Mouse (Mus musculus) MEL (cell line): ENCODE data around the gene Morn2. TPM values are rescaled to one million over a fixed set of nuclear protein-coding genes. Genes with fewer than 3 reads are reported as not detected.
"Not testable (repeated sequence)": the region's sequence is repeated elsewhere in the genome, so short reads cannot be mapped to it uniquely, and the experiment has no call there.

ENCODE experiments used
- DNase-seq: peaks from one replicate; pipeline ENCODE4 v3.0.0; 2011; ENCODE audit warnings: low read depth, low spot score
- H3K27ac ChIP-seq: 2 replicates; pipeline ENCODE4 v1.5.1; 2012; ENCODE audit warnings: low read depth, mild to moderate bottlenecking, control low read depth, low read length, moderate library complexity; ENCODE audit not compliant: control insufficient read depth
- H3K27me3 ChIP-seq, 2 experiments: fragments of 150-350 bp in 1 of 2; sonication (generic) in 1 of 2; 2 replicates each; pipeline ENCODE4 v1.6.1; 2012; ENCODE audit warnings: low read length in 2 of 2, mild to moderate bottlenecking in 2 of 2, improper control_type of control experiment in 1 of 2, moderate library complexity in 1 of 2; ENCODE audit not compliant: insufficient read depth in 2 of 2, control insufficient read depth in 1 of 2
- H3K36me3 ChIP-seq, 2 experiments: 2 replicates each; pipeline ENCODE4 v1.6.1; 2012 to 2014; ENCODE audit warnings: low read length in 2 of 2, improper control_type of control experiment in 1 of 2, inconsistent platforms in 1 of 2, mild to moderate bottlenecking in 1 of 2; ENCODE audit not compliant: insufficient read depth in 2 of 2, control insufficient read depth in 1 of 2
- H3K4me1 ChIP-seq, 2 experiments: fragments of 150-350 bp in 1 of 2; sonication (generic) in 1 of 2; 2 replicates each; pipeline ENCODE4 v1.6.1; 2012; ENCODE audit warnings: low read length in 2 of 2, improper control_type of control experiment in 1 of 2, mild to moderate bottlenecking in 1 of 2; ENCODE audit not compliant: insufficient read depth in 2 of 2, control insufficient read depth in 1 of 2
- H3K4me3 ChIP-seq, 2 experiments: fragments of 150-350 bp in 1 of 2; sonication (generic) in 1 of 2; 2 replicates each; pipeline ENCODE4 v1.5.1; 2012; ENCODE audit warnings: low read depth in 2 of 2, low read length in 2 of 2, mild to moderate bottlenecking in 2 of 2, moderate library complexity in 2 of 2, control low read depth in 1 of 2, improper control_type of control experiment in 1 of 2; ENCODE audit not compliant: control insufficient read depth in 1 of 2, insufficient read depth in 1 of 2
- H3K79me2 ChIP-seq: 2 replicates; pipeline ENCODE4 v1.6.1; 2012; ENCODE audit warnings: mild to moderate bottlenecking, low read length, moderate library complexity; ENCODE audit not compliant: control insufficient read depth, poor library complexity, insufficient read depth
- H3K9ac ChIP-seq: 2 replicates; pipeline ENCODE4 v1.6.1; 2012; ENCODE audit warnings: low read depth, mild to moderate bottlenecking, control low read depth, low read length, moderate library complexity; ENCODE audit not compliant: control insufficient read depth, poor library complexity, severe bottlenecking
- H3K9me3 ChIP-seq: fragments of 150-350 bp; sonication (generic); replicated peaks from 2 replicates; pipeline ENCODE4 v1.6.1; 2012; ENCODE audit warnings: mild to moderate bottlenecking, low read length, improper control_type of control experiment, moderate library complexity; ENCODE audit not compliant: insufficient read depth
- BHLHE40 ChIP-seq: IDR thresholded peaks from 2 replicates; pipeline ENCODE4 v1.6.1; 2012; ENCODE audit warnings: low read depth, mild to moderate bottlenecking, inconsistent platforms, low read length, improper control_type of control experiment, borderline replicate concordance
- CHD2 ChIP-seq: IDR thresholded peaks from 2 replicates; pipeline ENCODE4 v1.6.1; 2011; ENCODE audit warnings: low read length, improper control_type of control experiment
- CTCF ChIP-seq, 3 experiments: IDR thresholded peaks in 2 of 3; conservative IDR thresholded peaks in 1 of 3; 2 replicates each; pipeline ENCODE4 v1.5.1; 2011 to 2012; ENCODE audit warnings: low read length in 3 of 3, low read depth in 2 of 3, mild to moderate bottlenecking in 2 of 3, improper control_type of control experiment in 1 of 3, inconsistent platforms in 1 of 3, mixed read lengths in 1 of 3, moderate library complexity in 1 of 3; ENCODE audit not compliant: control insufficient read depth in 1 of 3, insufficient read depth in 1 of 3, poor library complexity in 1 of 3, severe bottlenecking in 1 of 3
- E2F4 ChIP-seq: IDR thresholded peaks from 2 replicates; pipeline ENCODE4 v1.6.1; 2011; ENCODE audit warnings: low read depth, low read length, improper control_type of control experiment, borderline replicate concordance
- EP300 ChIP-seq, 2 experiments: IDR thresholded peaks; 2 replicates each; pipeline ENCODE4 v1.6.1; 2011; ENCODE audit warnings: improper control_type of control experiment in 2 of 2, low read length in 2 of 2, low read depth in 1 of 2, mild to moderate bottlenecking in 1 of 2
- GATA1 ChIP-seq: IDR thresholded peaks from 2 replicates; pipeline ENCODE4 v1.6.1; 2011; ENCODE audit warnings: low read depth, low read length, improper control_type of control experiment
- MAX ChIP-seq: IDR thresholded peaks from 2 replicates; pipeline ENCODE4 v1.6.1; 2011; ENCODE audit warnings: low read length, improper control_type of control experiment
- MYC ChIP-seq: IDR thresholded peaks from 2 replicates; pipeline ENCODE4 v1.6.1; 2011; ENCODE audit warnings: low read depth, mild to moderate bottlenecking, low read length, improper control_type of control experiment, moderate library complexity
- NRF1 ChIP-seq: IDR thresholded peaks from 2 replicates; pipeline ENCODE4 v1.6.1; 2014; ENCODE audit warnings: low read depth, mild to moderate bottlenecking, inconsistent platforms, low read length, improper control_type of control experiment, moderate library complexity; ENCODE audit not compliant: poor library complexity, insufficient read depth, severe bottlenecking
- POLR2AphosphoS5 ChIP-seq: IDR thresholded peaks from 2 replicates; pipeline ENCODE4 v1.6.1; 2012; ENCODE audit warnings: low read depth, borderline replicate concordance, mild to moderate bottlenecking, inconsistent platforms, low read length, moderate library complexity, mixed read lengths
- RAD21 ChIP-seq: IDR thresholded peaks from 2 replicates; pipeline ENCODE4 v1.6.1; 2011; ENCODE audit warnings: mild to moderate bottlenecking, low read depth, low read length, improper control_type of control experiment
- RCOR1 ChIP-seq: IDR thresholded peaks from 2 replicates; pipeline ENCODE4 v1.6.1; 2012; ENCODE audit warnings: low read depth, mild to moderate bottlenecking, inconsistent platforms, low read length, improper control_type of control experiment
- SIN3A ChIP-seq: IDR thresholded peaks from 2 replicates; pipeline ENCODE4 v1.6.1; 2012; ENCODE audit warnings: low read length, improper control_type of control experiment, inconsistent platforms
- SMC3 ChIP-seq: IDR thresholded peaks from 2 replicates; pipeline ENCODE4 v1.6.1; 2011; ENCODE audit warnings: low read depth, low read length, improper control_type of control experiment
- TAL1 ChIP-seq: IDR thresholded peaks from 2 replicates; pipeline ENCODE4 v1.6.1; 2012; ENCODE audit warnings: mild to moderate bottlenecking, inconsistent platforms, low read length, moderate library complexity, mixed read lengths
- TCF12 ChIP-seq: IDR thresholded peaks from 2 replicates; pipeline ENCODE4 v1.6.1; 2014; ENCODE audit warnings: low read depth, mild to moderate bottlenecking, inconsistent platforms, low read length, improper control_type of control experiment, moderate library complexity
- ZKSCAN1 ChIP-seq: IDR thresholded peaks from 2 replicates; pipeline ENCODE4 v1.6.1; 2012; ENCODE audit warnings: low read depth, mild to moderate bottlenecking, inconsistent platforms, low read length, improper control_type of control experiment, moderate library complexity
- ZMIZ1 ChIP-seq: IDR thresholded peaks from 2 replicates; pipeline ENCODE4 v1.6.1; 2012; ENCODE audit warnings: low read depth, mild to moderate bottlenecking, inconsistent platforms, low read length, improper control_type of control experiment, moderate library complexity
- ZNF384 ChIP-seq: IDR thresholded peaks from 2 replicates; pipeline ENCODE4 v1.6.1; 2012; ENCODE audit warnings: low read depth, mild to moderate bottlenecking, inconsistent platforms, low read length, improper control_type of control experiment
- polyA plus RNA-seq, 2 experiments: library from polyadenylated mRNA; stranded (reverse) in 1 of 2; unstranded in 1 of 2; fragments of >175 nt in 1 of 2; fragments of >200 nt in 1 of 2; gene quantifications; 2 replicates each; pipeline versions ENCODE4 v1.2.1 to v1.2.4; 2012; ENCODE audit warnings: low replicate concordance in 2 of 2, low read depth in 1 of 2; ENCODE audit not compliant: insufficient read length in 2 of 2, insufficient read depth in 1 of 2, missing spikeins in 1 of 2
- total RNA-seq: library from RNA; depleted of rRNA; stranded (reverse); fragments of 300-350 nt; gene quantifications from 2 replicates; pipeline ENCODE4 v1.2.3, GENCODE M21; 2012

The Morn2 gene
- total and polyA plus RNA-seq, 3 experiments: 7.4 to 18.1 TPM; not detected in 1

- no peaks in the 10 kb centered on the region for H3K4me1 ChIP-seq
- H3K27ac ChIP-seq: no peak overlapping the region
- no peak overlapping the region for H3K4me3 ChIP-seq
- no peak overlapping the region for H3K9ac ChIP-seq
- no peaks in the 10 kb centered on the region for H3K79me2 ChIP-seq
- H3K36me3 ChIP-seq: no peaks in the 10 kb centered on the region
- H3K27me3 ChIP-seq: no peaks in the 10 kb centered on the region
- H3K9me3 ChIP-seq: no peaks in the 10 kb centered on the region
- no peak for TF ChIP-seq TAL1
- no peak for TF ChIP-seq ZMIZ1
- no peak for DNase-seq
Observed at GRCm38 (mm10) chr17:80268151-80268550, 21.9 kb upstream of the Morn2 start.

GRCm38 (mm10) chr17:80270622-80271021, 19.4 kb upstream of the Morn2 start:
- H3K27ac ChIP-seq, H3K9me3 ChIP-seq, H3K9ac ChIP-seq, H3K79me2 ChIP-seq, H3K4me3 ChIP-seq, H3K36me3 ChIP-seq, H3K27me3 ChIP-seq, H3K4me1 ChIP-seq, DNase-seq: not testable (repeated sequence)

DNA sequence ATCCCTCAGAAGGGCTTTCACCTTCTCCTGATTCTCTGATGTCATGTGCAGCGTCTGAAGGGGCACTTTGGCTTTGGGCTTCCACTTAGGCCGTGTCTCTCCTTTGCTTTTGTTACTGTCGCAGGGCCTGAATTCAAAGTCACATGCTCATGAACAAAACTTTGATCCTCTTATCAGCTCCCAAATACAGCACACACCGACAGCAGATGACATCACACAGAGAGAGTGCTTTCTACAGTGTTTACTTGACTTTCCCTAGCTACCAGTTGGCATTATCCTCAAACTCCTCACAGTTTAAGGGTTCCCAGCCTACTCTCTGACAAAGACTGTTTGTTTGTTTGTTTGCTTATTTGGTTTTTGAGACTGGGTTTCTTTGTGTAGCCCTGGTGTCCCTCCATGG, 11.7 kb upstream of the Morn2 start:
- no peak for TF ChIP-seq ZNF384
- no peak for TF ChIP-seq RCOR1
- TF ChIP-seq CHD2: no peak
- no peak for TF ChIP-seq MAX
- no peak for TF ChIP-seq NRF1
- no peak for TF ChIP-seq RAD21
- no peak for TF ChIP-seq GATA1
- no peak for TF ChIP-seq SIN3A
- no peak for TF ChIP-seq CTCF (IDR thresholded peaks at IDR 0.05 in 2 of 3, conservative IDR thresholded peaks at IDR 0.05 in 1 of 3; ENCODE audit: control insufficient read depth in 1 of 3, insufficient read depth in 1 of 3, low read depth in 2 of 3, low read length in 3 of 3, poor library complexity in 1 of 3, severe bottlenecking in 1 of 3)
- TF ChIP-seq POLR2AphosphoS5: no peak
- no peak for TF ChIP-seq EP300 (IDR thresholded peaks at IDR 0.05; ENCODE audit: low read depth in 1 of 2, low read length in 2 of 2)
- no peak for TF ChIP-seq MYC
- no peak for TF ChIP-seq TCF12
- no peak for TF ChIP-seq E2F4
- TF ChIP-seq BHLHE40: no peak
- no peak for TF ChIP-seq SMC3
- TF ChIP-seq ZKSCAN1: no peak
- H3K9me3 ChIP-seq: no peaks in the 10 kb centered on the region
- no peaks in the 10 kb centered on the region for H3K4me1 ChIP-seq
- H3K36me3 ChIP-seq: no peaks in the 10 kb centered on the region; a peak in 1 of 4 replicates
- no peaks in the 10 kb centered on the region for H3K79me2 ChIP-seq
- H3K27me3 ChIP-seq: no peaks in the 10 kb centered on the region
- no peak overlapping the region for H3K9ac ChIP-seq
- H3K4me3 ChIP-seq: no peak overlapping the region
- no peak for DNase-seq
- H3K27ac ChIP-seq: no peak overlapping the region
